Comparison of ENCODE assay signal across 26 mouse cellular contexts in genomic region chr9:44539816-44540421, GRCm38 (mm10). TPM values are rescaled to one million over a fixed set of nuclear protein-coding genes. Genes with fewer than 3 reads are reported as not detected.
A peak's percentile ranks its signal among the peaks of the same experiment; 100 is the strongest.
DNase-seq lines count a peak whose midpoint lies in the region; ATAC-seq lines count a peak whose summit lies in the region.
"Had no signal": no experiment of that assay in that cellular context is flagged by ENCODE, and none has a peak within 500 bp of the region (broad histone marks: within the 10 kb centered on the region; RNA-seq: fewer than 3 reads in every experiment).

No protein-coding gene starts in this region.

- no peak for ATAC-seq in limb, embryonic 11.5 days (ENCODE audit: insufficient number of reproducible peaks, low FRiP score, low TSS enrichment, low read depth)
- ATAC-seq: midbrain, embryonic 15.5 days had no signal

- H3K27ac ChIP-seq in limb, embryonic 11.5 days (replicated peaks; ENCODE audit: low read depth, low read length) = no peak overlapping the region
- H3K27ac ChIP-seq in limb, embryonic 10.5 days = no peak overlapping the region
- H3K27ac ChIP-seq: embryonic facial prominence, embryonic 13.5 days; hindbrain, embryonic 12.5 days; midbrain, embryonic 15.5 days; neural tube, embryonic 15.5 days had no signal

- DNase-seq in embryo, embryonic 11 days = peak; percentile 5
- no peak for DNase-seq in embryo, embryonic 9.5 days (ENCODE audit: extremely low spot score)
- peak; percentile 24 for DNase-seq in limb, embryonic 11.5 days (ENCODE audit: low spot score)
- DNase-seq in limb, embryonic 10.5 days (ENCODE audit: low spot score) = no peak
- DNase-seq in retina, postnatal 1 day = peak; percentile 80
- peak; percentile 58 for DNase-seq in thymus, postnatal 4 days
- DNase-seq in left cerebral cortex, adult 11 months (ENCODE audit: low spot score) = no peak
- DNase-seq in adrenal gland, postnatal 14 days = no peak
- DNase-seq: cerebellum, adult 2 months; cerebellum, postnatal 36 days; heart, postnatal 14 days; lung, adult 2 months; lung, postnatal 36 days; right cerebral cortex, postnatal 25 days had no signal

- WGBS in limb, embryonic 11.5 days = 36% methylated on average over 2 of the region's 2 CpGs
- 70% methylated on average over 2 of the region's 2 CpGs for WGBS in limb, embryonic 10.5 days

- no peak overlapping the region for H3K4me2 ChIP-seq in limb, embryonic 11.5 days (ENCODE audit: low read depth, severe bottlenecking)
- H3K4me2 ChIP-seq: embryonic facial prominence, embryonic 13.5 days; heart, embryonic 12.5 days; hindbrain, embryonic 12.5 days; liver, embryonic 11.5 days; midbrain, embryonic 15.5 days; neural tube, embryonic 15.5 days had no signal

- no peaks in the 10 kb centered on the region for H3K36me3 ChIP-seq in limb, embryonic 11.5 days (ENCODE audit: control insufficient read depth, insufficient read depth, low read length)
- H3K36me3 ChIP-seq in limb, embryonic 10.5 days = no peaks in the 10 kb centered on the region
- H3K36me3 ChIP-seq: embryonic facial prominence, embryonic 13.5 days; heart, embryonic 12.5 days; hindbrain, embryonic 12.5 days; midbrain, embryonic 15.5 days; neural tube, embryonic 15.5 days had no signal

- peaks cover 7% of the 10 kb centered on the region; the same call in 1 of the 2 replicates for H3K4me1 ChIP-seq in limb, embryonic 11.5 days (ENCODE audit: control insufficient read depth, insufficient read depth, low read length)
- H3K4me1 ChIP-seq in limb, embryonic 10.5 days = peaks cover 36% of the 10 kb centered on the region
- H3K4me1 ChIP-seq: embryonic facial prominence, embryonic 13.5 days; hindbrain, embryonic 12.5 days; midbrain, embryonic 15.5 days; neural tube, embryonic 15.5 days had no signal

- H3K9ac ChIP-seq in limb, embryonic 11.5 days (ENCODE audit: low read length) = no peak overlapping the region
- H3K9ac ChIP-seq: embryonic facial prominence, embryonic 13.5 days; heart, embryonic 12.5 days; hindbrain, embryonic 12.5 days; midbrain, embryonic 15.5 days; neural tube, embryonic 15.5 days had no signal

- H3K4me3 ChIP-seq in limb, embryonic 11.5 days (ENCODE audit: low read depth, low read length) = no peak overlapping the region
- H3K4me3 ChIP-seq in limb, embryonic 10.5 days = no peak overlapping the region
- H3K4me3 ChIP-seq: embryonic facial prominence, embryonic 13.5 days; heart, embryonic 12.5 days; hindbrain, embryonic 12.5 days; midbrain, embryonic 15.5 days; neural tube, embryonic 15.5 days had no signal

- no peaks in the 10 kb centered on the region for H3K27me3 ChIP-seq in limb, embryonic 11.5 days (ENCODE audit: control insufficient read depth, insufficient read depth, low read length)
- H3K27me3 ChIP-seq in limb, embryonic 10.5 days (ENCODE audit: low read depth, poor library complexity, severe bottlenecking) = no peaks in the 10 kb centered on the region
- H3K27me3 ChIP-seq: embryonic facial prominence, embryonic 13.5 days; heart, embryonic 12.5 days; hindbrain, embryonic 12.5 days; midbrain, embryonic 15.5 days; neural tube, embryonic 15.5 days had no signal

- no peaks in the 10 kb centered on the region for H3K9me3 ChIP-seq in limb, embryonic 11.5 days (ENCODE audit: control insufficient read depth, low read length)
- no peaks in the 10 kb centered on the region for H3K9me3 ChIP-seq in limb, embryonic 10.5 days (replicated peaks)
- H3K9me3 ChIP-seq: embryonic facial prominence, embryonic 13.5 days; hindbrain, embryonic 12.5 days; midbrain, embryonic 15.5 days; neural tube, embryonic 15.5 days had no signal

RNA-seq across cellular contexts. Expression of gene Cxcr5, which starts 21.8 kb away (rescaled TPM):
- polyA plus RNA-seq in limb, embryonic 11.5 days (2014; fragmentation: Nextera tagmentation; extraction: Ambion mirVana) = 0.05 TPM in 1 of 2 replicates, not detected in the other
- polyA plus RNA-seq in limb, embryonic 10.5 days (2016; fragmentation: Nextera tagmentation; extraction: Ambion mirVana) = not detected in 2 replicates
- 0.56 and 4.4 TPM in 2 replicates for total RNA-seq in adrenal gland, postnatal 14 days (2021)
- total RNA-seq: gastrocnemius, adult 8-10 months; granulocyte monocyte progenitor cell, adult 5-6 weeks; layer of hippocampus, adult 18-20 months; layer of hippocampus, postnatal 25 days; left cerebral cortex, postnatal 25 days; MEL had no signal
- polyA plus RNA-seq: heart, embryonic 12.5 days; hindbrain, embryonic 12.5 days; liver, embryonic 11.5 days; midbrain, embryonic 15.5 days; neural tube, embryonic 15.5 days had no signal

RNA-seq across cellular contexts. Expression of gene Bcl9l, which starts 57.3 kb away (rescaled TPM):
- polyA plus RNA-seq in limb, embryonic 11.5 days (2014; fragmentation: Nextera tagmentation; extraction: Ambion mirVana) = 11.6 and 12.3 TPM in 2 replicates
- polyA plus RNA-seq in limb, embryonic 10.5 days (2016; fragmentation: Nextera tagmentation; extraction: Ambion mirVana) = 9.0 and 12.1 TPM in 2 replicates
- total RNA-seq in adrenal gland, postnatal 14 days (2021) = 59.3 and 61.7 TPM in 2 replicates

Comparison
In these comparisons a context has a peak if more than half of its experiments do, and no peak if none do; other contexts are left out.
1. DNase-seq: peak in embryo, embryonic 11 days (single experiment), limb, embryonic 11.5 days (single experiment), retina, postnatal 1 day (single experiment) and thymus, postnatal 4 days (single experiment); none in embryo, embryonic 9.5 days (single experiment), limb, embryonic 10.5 days (single experiment), left cerebral cortex, adult 11 months (single experiment) and adrenal gland, postnatal 14 days (single experiment).